Mouse (Mus musculus): ENCODE measurements around the gene Ttll8.

Ttll8 gene

DNA sequence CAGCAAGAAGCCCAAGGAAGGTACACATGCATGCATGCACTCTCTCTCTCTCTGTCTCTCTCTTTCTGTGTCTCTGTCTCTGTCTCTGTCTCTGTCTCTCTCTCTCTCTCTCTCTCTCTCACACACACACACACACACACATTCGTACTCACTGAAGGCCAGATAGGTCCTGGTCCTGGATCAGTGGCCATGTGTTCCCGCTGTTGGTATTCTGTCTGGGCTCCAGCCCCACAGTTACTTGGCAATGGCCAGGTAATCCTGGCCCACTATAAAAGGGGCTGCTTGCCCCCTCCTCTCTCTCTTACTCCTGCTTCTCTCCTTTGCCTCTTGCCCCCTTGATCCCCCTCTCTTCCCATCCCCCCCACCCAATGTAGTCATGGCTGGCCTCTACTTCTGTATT is 113.1 kb downstream of the Ttll8 start:
- DNase-seq (ENCODE audit: low spot score in 2 of 2) = no peak

Measured in right cerebral cortex, postnatal 36 days (tissue).